Mouse (Mus musculus) liver, embryonic 16.5 days (tissue): ENCODE measurements around the gene Nrsn2. TPM values are rescaled to one million over a fixed set of nuclear protein-coding genes. Genes with fewer than 3 reads are reported as not detected.

Experiments used
- ATAC-seq: fragments of 200-750 bp; cut with Nextera tagmentation; 2 replicates; pipeline ENCODE4 v1.8.0; 2017; ENCODE audit warnings: low read depth, mild to moderate bottlenecking, moderate number of reproducible peaks, moderate library complexity
- H3K27ac ChIP-seq: fragments of 300-500 bp; sonication (generic); 2 replicates; pipeline ENCODE4 v1.5.1; 2014; ENCODE audit warnings: mild to moderate bottlenecking, low read length
- H3K27me3 ChIP-seq: fragments of 300-500 bp; sonication (generic); 2 replicates; pipeline ENCODE4 v1.6.1; 2014; ENCODE audit warnings: low read depth, low read length, mixed read lengths; ENCODE audit not compliant: control insufficient read depth, insufficient read depth
- H3K36me3 ChIP-seq: fragments of 300-500 bp; sonication (generic); 2 replicates; pipeline ENCODE4 v1.6.1; 2014; ENCODE audit warnings: mild to moderate bottlenecking; ENCODE audit not compliant: control insufficient read depth, insufficient read depth
- H3K4me1 ChIP-seq: fragments of 300-500 bp; sonication (generic); 2 replicates; pipeline ENCODE4 v1.6.1; 2014; ENCODE audit warnings: low read depth, low read length, mixed read lengths; ENCODE audit not compliant: control insufficient read depth
- H3K4me2 ChIP-seq: fragments of 300-500 bp; sonication (generic); 2 replicates; pipeline ENCODE4 v1.6.1; 2014; ENCODE audit warnings: low read depth, low read length, mixed read lengths
- H3K4me3 ChIP-seq: fragments of 300-500 bp; sonication (generic); 2 replicates; pipeline ENCODE4 v1.5.1; 2014; ENCODE audit warnings: low read depth, mild to moderate bottlenecking, low read length
- H3K9ac ChIP-seq: fragments of 300-500 bp; sonication (generic); 2 replicates; pipeline ENCODE4 v1.6.1; 2014; ENCODE audit warnings: low read depth, low read length
- H3K9me3 ChIP-seq: fragments of 300-500 bp; sonication (generic); replicated peaks from 2 replicates; pipeline ENCODE4 v1.6.1; 2016; ENCODE audit warnings: low read length; ENCODE audit not compliant: control insufficient read depth
- WGBS: fragments of 180-500 bp; shearing (Covaris S2); extraction: QIAGEN DNeasy Blood & Tissue Kit; methylation state at CpG from one replicate; pipeline ENCODE4 v1.1.7; 2014; ENCODE audit not compliant: insufficient replicate concordance; 5-methylcytosine and 5-hydroxymethylcytosine counted together
- polyA plus RNA-seq: library from polyadenylated mRNA; unstranded; fragments of >200 nt; fragmentation: Nextera tagmentation; extraction: Ambion mirVana; gene quantifications from 2 replicates; pipeline ENCODE4 v1.2.1, GENCODE M21; 2015

Nrsn2 gene
- polyA plus RNA-seq, 1 experiment from 2014 or later, result not detected

DNA sequence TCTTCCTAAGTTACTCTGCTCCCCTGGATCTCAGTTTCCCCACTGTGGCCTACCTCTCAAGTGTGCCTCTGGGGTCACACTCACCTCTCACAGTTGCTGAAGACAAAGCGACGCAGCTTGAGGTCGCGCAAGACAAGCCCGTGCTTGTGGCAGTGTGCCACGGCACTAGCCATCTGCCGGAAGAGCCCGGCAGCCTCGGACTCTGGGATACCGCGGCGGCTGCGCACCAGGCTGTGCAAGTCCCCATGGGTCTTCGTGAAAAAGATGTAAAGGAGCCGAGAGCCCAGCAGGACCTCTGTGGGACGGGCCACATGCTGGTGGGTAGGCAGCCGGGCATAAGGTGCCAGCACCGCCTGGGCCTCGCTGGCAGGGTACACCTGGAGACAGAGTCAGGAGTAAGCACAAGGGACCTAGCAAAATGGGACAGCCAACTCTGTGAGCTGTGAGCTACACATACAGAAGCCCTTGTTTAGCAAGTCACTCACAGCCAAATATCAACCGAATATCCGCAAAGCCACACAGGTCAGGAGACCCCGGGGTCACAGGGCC is 36.7 kb downstream of the Nrsn2 start:
- H3K9ac ChIP-seq, result no peak overlapping the region
- no peaks in the 10 kb centered on the region for H3K36me3 ChIP-seq
- WGBS, result 82% methylated on average over 22 of the region's 22 CpGs

GRCm38 (mm10) chr2:152338319-152338718 is 38.1 kb downstream of the Nrsn2 start:
- no peak overlapping the region for H3K27ac ChIP-seq
- H3K4me3 ChIP-seq, result no peak overlapping the region
- no peaks in the 10 kb centered on the region; the same call in 1 of the 2 replicates for H3K27me3 ChIP-seq
- H3K36me3 ChIP-seq, result no peaks in the 10 kb centered on the region
- H3K4me1 ChIP-seq, result peaks cover 6% of the 10 kb centered on the region
- H3K4me2 ChIP-seq, result no peak overlapping the region
- WGBS, result 77% methylated on average over 13 of the region's 13 CpGs
- no peaks in the 10 kb centered on the region for H3K9me3 ChIP-seq
- no peak overlapping the region for H3K9ac ChIP-seq
- ATAC-seq, result no peak

More for the DNA sequence above, 36.7 kb downstream of the Nrsn2 start:
- Histone ChIP-seq H3K27ac (no peak overlapping the region), H3K4me2 (no peak overlapping the region), H3K9me3 (no peaks in the 10 kb centered on the region), H3K4me3 (no peak overlapping the region), H3K4me1 (peaks cover 17% of the 10 kb centered on the region), H3K27me3 (no peaks in the 10 kb centered on the region; the same call in 1 of the 2 replicates)
- no peak for ATAC-seq

GRCm38 (mm10) chr2:152337591-152338212 is 38.7 kb downstream of the Nrsn2 start:
- no peak for ATAC-seq
- Histone ChIP-seq H3K9ac (no peak overlapping the region), H3K4me1 (peaks cover 2% of the 10 kb centered on the region), H3K4me3 (no peak overlapping the region), H3K27me3 (no peaks in the 10 kb centered on the region; the same call in 1 of the 2 replicates), H3K9me3 (no peaks in the 10 kb centered on the region), H3K27ac (no peak overlapping the region), H3K36me3 (no peaks in the 10 kb centered on the region), H3K4me2 (no peak overlapping the region)
- WGBS, result 75% methylated on average over 11 of the region's 11 CpGs

GRCm38 (mm10) chr2:152336856-152337255 is 39.6 kb downstream of the Nrsn2 start:
- WGBS, result 78% methylated on average over 1 of the region's 1 CpGs
- no peaks in the 10 kb centered on the region for H3K27me3 ChIP-seq
- no peak for ATAC-seq

DNA sequence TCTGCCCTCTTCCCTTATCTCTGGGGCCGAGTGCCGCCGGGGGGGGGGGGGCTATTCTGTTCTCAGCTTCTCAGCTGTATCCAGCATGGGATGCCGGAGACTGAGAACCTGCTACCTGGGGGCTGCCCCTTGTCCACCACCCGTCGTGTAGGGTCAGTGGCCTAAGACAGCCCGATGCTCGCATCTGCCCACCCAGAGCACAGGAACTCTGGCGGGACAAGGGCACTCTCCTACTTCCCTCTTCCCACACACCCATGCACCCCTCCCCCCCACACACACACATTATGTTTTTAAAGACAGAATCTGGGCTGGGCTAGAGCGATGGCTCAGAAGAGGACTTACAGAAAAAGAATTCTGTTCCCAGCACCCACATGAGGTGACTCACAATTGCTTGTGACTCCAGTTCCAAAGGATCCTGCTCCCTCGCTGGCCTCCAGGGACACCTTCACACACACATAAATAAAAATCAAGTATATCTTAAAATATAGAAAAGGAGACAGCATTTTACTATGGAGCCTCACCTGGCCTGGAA is 41.1 kb downstream of the Nrsn2 start:
- Histone ChIP-seq H3K4me3 (no peak overlapping the region), H3K27me3 (no peaks in the 10 kb centered on the region), H3K9ac (no peak overlapping the region), H3K36me3 (no peaks in the 10 kb centered on the region), H3K4me1 (peaks cover 17% of the 10 kb centered on the region), H3K9me3 (no peaks in the 10 kb centered on the region), H3K4me2 (no peak overlapping the region), H3K27ac (no peak overlapping the region)
- 28% methylated on average over 11 of the region's 11 CpGs for WGBS
- ATAC-seq, result no peak

More at GRCm38 (mm10) chr2:152336856-152337255, 39.6 kb downstream of the Nrsn2 start:
- Histone ChIP-seq H3K4me1 (peaks cover 4% of the 10 kb centered on the region), H3K4me3 (no peak overlapping the region), H3K4me2 (no peak overlapping the region), H3K36me3 (no peaks in the 10 kb centered on the region), H3K27ac (no peak overlapping the region), H3K9me3 (no peaks in the 10 kb centered on the region), H3K9ac (no peak overlapping the region)

- no peak overlapping the region for H3K9ac ChIP-seq
- no peak overlapping the region for H3K4me3 ChIP-seq
- no peak for ATAC-seq
- H3K27me3 ChIP-seq, result no peaks in the 10 kb centered on the region
- peaks cover 4% of the 10 kb centered on the region; the same call in 1 of the 2 replicates for H3K36me3 ChIP-seq
- WGBS, result 63% methylated on average over 4 of the region's 4 CpGs
- H3K27ac ChIP-seq, result no peak overlapping the region
- peak overlapping the region; percentile 97; the same call in 1 of the 2 replicates for H3K4me2 ChIP-seq
- peaks cover 19% of the 10 kb centered on the region for H3K4me1 ChIP-seq
- H3K9me3 ChIP-seq, result no peaks in the 10 kb centered on the region
These were observed 43.0 kb downstream of the Nrsn2 start for GRCm38 (mm10) chr2:152333345-152334006.

- peak; percentile 93 for ATAC-seq
- Histone ChIP-seq H3K4me3 (peak within 1 kb of the TSS; percentile 90), H3K4me2 (peak within 1 kb of the TSS; percentile 97), H3K9me3 (no peaks in the 10 kb centered on the region), H3K9ac (peak within 1 kb of the TSS; percentile 94), H3K4me1 (peaks cover 19% of the 10 kb centered on the region), H3K27ac (peak within 1 kb of the TSS; percentile 97), H3K27me3 (no peaks in the 10 kb centered on the region), H3K36me3 (peaks cover 4% of the 10 kb centered on the region; the same call in 1 of the 2 replicates)
- WGBS, result under 1% methylated on average over 54 of the region's 54 CpGs
These were observed 44.2 kb downstream of the Nrsn2 start, which contains the start of gene Rbck1 for GRCm38 (mm10) chr2:152332101-152332825. Gene Rbck1 (minus strand): TSS chr2:152332653.

- Histone ChIP-seq H3K9me3 (no peaks in the 10 kb centered on the region), H3K4me1 (peaks cover 19% of the 10 kb centered on the region), H3K27me3 (no peaks in the 10 kb centered on the region), H3K9ac (peak overlapping the region; percentile 94), H3K36me3 (peaks cover 10% of the 10 kb centered on the region; the same call in 1 of the 2 replicates), H3K27ac (0 out of 2 replicates have a peak overlapping the region, but pooled peaks have one; percentile 12), H3K4me3 (peak overlapping the region; percentile 90), H3K4me2 (peak overlapping the region; percentile 97)
- ATAC-seq, result no peak
- WGBS, result 15% methylated on average over 7 of the region's 7 CpGs
These were observed 45.5 kb downstream of the Nrsn2 start for GRCm38 (mm10) chr2:152330858-152331423.
